Mouse (Mus musculus): ENCODE results near the gene Lbr. TPM values are rescaled to one million over a fixed set of nuclear protein-coding genes. Genes with fewer than 3 reads are reported as not detected.

Lbr gene
- polyA plus RNA-seq, 1 experiment from 2014 or later: 137 TPM

DNA sequence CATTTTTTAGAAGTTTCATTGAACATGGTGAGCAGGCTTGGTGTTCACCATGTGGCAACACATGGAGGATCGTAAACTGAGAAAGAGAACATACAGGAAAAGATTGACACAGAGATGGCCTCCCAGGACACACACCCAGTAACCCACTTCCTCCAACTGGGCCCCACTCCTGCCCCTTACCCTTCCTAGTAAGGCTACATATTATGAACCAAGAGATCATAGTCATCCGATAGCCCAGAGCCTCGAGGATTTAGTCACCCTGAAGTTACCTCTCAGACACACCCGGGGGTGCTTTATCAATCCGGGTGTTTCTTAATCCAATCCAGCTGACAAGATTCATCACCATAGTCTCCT is 23.0 kb upstream of the Lbr start:
- Histone ChIP-seq H3K4me2 (no peak overlapping the region), H3K27me3 (no peaks in the 10 kb centered on the region), H3K4me1 (peaks cover 9% of the 10 kb centered on the region), H3K9me3 (no peaks in the 10 kb centered on the region), H3K9ac (no peak overlapping the region), H3K27ac (no peak overlapping the region), H3K4me3 (no peak overlapping the region), H3K36me3 (no peaks in the 10 kb centered on the region)
- ATAC-seq (ENCODE audit: borderline replicate concordance, extremely low read depth, low FRiP score, low TSS enrichment): no peak
- WGBS: 65% methylated on average over 5 of the region's 5 CpGs

DNA sequence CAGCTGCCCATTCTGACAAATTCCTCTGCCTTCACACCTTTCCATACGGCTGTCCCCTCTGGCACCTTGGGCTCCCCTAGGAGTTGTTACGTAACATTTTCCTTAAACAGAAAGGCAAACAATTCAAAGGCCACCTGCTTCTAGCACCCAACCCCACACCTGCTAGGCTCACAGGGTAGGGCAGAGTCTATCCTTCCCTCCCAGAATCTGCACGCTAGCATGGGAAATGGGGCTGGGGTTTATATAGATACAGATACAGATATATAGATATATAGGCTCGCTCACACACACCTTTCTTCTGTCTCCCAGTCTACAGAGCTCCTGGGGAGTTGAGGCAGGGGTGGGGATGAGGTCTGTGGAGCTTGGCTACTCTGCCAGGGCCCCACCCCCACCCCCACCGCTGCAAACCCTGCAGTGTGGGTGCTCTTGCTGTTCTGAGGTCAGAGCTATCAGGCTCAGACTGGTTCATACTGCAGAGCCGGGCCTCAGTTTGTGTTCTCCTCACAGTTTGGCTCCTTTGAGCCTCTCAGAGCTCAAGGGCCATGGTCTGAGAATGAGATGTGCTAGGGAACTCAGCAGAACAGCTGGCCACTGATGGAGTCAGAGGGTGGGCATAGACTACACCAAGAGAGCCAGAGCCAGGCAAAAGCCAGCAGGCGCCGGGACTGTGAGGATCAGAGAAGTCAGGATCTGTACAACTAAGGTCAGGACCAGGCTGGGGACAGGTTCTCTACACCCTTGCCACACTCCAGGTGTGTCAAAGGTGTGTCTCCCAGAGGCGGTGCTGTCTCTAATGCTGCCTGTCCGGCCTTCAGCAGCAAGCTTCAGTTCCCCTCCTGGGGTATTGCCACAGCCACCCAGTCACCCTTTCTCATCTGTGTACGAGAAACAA is 22.4 kb upstream of the Lbr start:
- no peaks in the 10 kb centered on the region for H3K36me3 ChIP-seq
- peaks cover 15% of the 10 kb centered on the region for H3K4me1 ChIP-seq
- H3K9ac ChIP-seq: no peak overlapping the region
- 0 out of 2 replicates have a peak, but pooled peaks have one; percentile 6 for ATAC-seq (ENCODE audit: borderline replicate concordance, extremely low read depth, low FRiP score, low TSS enrichment)
- H3K27me3 ChIP-seq: no peaks in the 10 kb centered on the region
- H3K27ac ChIP-seq: peak overlapping the region; percentile 39; the same call in 1 of the 2 replicates
- H3K4me3 ChIP-seq: no peak overlapping the region
- H3K9me3 ChIP-seq: no peaks in the 10 kb centered on the region
- 64% methylated on average over 11 of the region's 11 CpGs for WGBS
- H3K4me2 ChIP-seq: no peak overlapping the region

DNA sequence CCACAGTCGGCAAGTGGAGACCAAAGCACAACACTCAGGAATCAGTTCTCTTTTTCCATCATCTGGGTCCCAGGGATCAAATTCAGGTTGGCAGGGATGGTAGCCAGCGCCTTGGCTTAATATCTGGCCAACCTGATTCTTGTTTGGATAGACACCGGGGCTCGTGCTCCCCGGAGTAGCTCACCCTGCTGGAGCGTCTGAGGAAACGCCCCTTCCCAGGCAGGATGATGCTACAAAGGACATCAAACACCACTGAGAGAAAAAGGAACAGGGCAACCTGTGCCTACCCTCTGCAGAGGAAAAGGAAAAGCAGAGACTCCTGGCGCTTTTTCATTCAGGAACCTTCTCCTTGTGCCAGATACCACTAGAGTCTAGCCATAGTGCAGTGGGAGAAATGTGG is 20.6 kb upstream of the Lbr start:
- no peak for ATAC-seq (ENCODE audit: borderline replicate concordance, extremely low read depth, low FRiP score, low TSS enrichment)
- no peaks in the 10 kb centered on the region for H3K9me3 ChIP-seq
- peaks cover 16% of the 10 kb centered on the region for H3K4me1 ChIP-seq
- H3K4me3 ChIP-seq: no peak overlapping the region
- no peak overlapping the region for H3K4me2 ChIP-seq
- no peaks in the 10 kb centered on the region for H3K27me3 ChIP-seq
- no peaks in the 10 kb centered on the region for H3K36me3 ChIP-seq
- no peak overlapping the region for H3K9ac ChIP-seq
- 29% methylated on average over 8 of the region's 8 CpGs for WGBS
- no peak overlapping the region for H3K27ac ChIP-seq

DNA sequence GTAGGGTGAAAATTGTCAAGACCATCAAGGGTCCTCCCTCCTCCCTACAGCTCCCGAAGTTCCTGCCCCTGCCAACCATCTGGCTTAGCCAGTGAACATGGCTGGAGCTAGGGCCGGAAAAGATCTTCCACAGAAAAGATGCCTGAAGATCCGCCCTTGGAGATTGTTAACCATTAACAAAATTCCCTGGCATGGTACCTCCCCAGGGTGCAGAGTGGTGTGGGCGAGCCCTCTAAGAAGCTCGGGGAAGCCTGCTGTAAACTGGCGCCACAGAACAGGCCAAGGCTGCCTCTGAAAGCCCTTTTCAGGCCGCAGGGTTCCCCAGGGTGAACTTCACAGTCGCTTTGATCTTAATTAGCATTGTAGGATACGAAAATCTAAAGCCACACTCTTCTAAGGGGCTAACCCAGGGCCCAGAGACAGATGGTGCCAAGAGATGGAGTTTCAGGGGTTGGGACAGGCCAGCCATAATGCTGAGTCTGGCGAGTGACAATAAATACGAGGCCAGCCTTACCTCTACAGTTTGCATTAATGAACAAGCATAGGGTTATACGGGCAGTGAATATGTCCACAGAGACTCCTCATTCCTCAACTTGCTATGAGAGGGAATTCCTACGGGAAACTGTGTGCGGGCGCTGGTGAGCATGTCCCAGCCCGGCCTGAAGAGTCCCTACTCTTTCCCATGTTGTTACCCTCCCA is 20.0 kb upstream of the Lbr start:
- 56% methylated on average over 16 of the region's 16 CpGs for WGBS
- Histone ChIP-seq H3K4me3 (no peak overlapping the region), H3K9ac (no peak overlapping the region), H3K27ac (no peak overlapping the region), H3K4me2 (no peak overlapping the region), H3K27me3 (no peaks in the 10 kb centered on the region), H3K4me1 (peaks cover 16% of the 10 kb centered on the region), H3K9me3 (no peaks in the 10 kb centered on the region), H3K36me3 (no peaks in the 10 kb centered on the region)
- no peak for ATAC-seq (ENCODE audit: borderline replicate concordance, extremely low read depth, low FRiP score, low TSS enrichment)

DNA sequence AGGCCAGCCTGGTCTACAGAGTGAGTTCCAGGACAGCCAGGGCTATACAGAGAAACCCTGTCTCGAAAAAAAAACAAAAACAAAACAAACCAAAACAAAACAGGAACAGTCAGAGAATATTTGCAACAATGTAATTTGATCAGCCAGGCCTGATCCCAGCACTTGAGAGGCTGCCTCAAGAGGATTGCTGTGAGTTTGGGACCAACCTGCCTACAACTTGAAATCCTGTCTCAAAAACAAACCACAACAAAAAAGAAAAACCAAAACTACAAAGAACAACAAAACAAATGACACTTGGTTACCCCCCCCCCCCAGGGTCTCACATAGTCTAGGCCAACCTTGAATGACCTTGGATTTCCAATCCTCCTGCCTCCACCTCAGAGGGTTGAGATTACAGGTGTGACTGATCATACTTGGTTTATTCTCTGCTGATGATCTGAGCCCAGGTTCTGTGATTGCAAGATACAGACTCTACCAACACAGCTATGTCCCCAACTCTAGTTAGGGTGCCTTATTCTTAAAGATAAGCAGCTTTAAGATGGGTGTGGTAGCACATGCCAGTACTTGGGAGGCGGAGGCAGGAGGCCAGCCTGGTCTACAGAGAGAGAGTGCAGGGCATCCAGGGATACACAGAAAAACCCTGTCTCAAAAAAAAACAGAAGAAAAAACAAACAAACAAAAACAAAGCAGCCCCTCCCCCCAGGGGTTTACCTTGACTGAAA is 18.5 kb upstream of the Lbr start:
- H3K9me3 ChIP-seq: no peaks in the 10 kb centered on the region
- no peak overlapping the region for H3K4me2 ChIP-seq
- WGBS: 72% methylated on average over 2 of the region's 2 CpGs
- H3K36me3 ChIP-seq: no peaks in the 10 kb centered on the region
- no peak for ATAC-seq (ENCODE audit: borderline replicate concordance, extremely low read depth, low FRiP score, low TSS enrichment)
- H3K27ac ChIP-seq: peak overlapping the region; percentile 66; the same call in 1 of the 2 replicates
- no peak overlapping the region for H3K9ac ChIP-seq
- no peaks in the 10 kb centered on the region for H3K27me3 ChIP-seq
- H3K4me3 ChIP-seq: no peak overlapping the region
- H3K4me1 ChIP-seq: peaks cover 16% of the 10 kb centered on the region

DNA sequence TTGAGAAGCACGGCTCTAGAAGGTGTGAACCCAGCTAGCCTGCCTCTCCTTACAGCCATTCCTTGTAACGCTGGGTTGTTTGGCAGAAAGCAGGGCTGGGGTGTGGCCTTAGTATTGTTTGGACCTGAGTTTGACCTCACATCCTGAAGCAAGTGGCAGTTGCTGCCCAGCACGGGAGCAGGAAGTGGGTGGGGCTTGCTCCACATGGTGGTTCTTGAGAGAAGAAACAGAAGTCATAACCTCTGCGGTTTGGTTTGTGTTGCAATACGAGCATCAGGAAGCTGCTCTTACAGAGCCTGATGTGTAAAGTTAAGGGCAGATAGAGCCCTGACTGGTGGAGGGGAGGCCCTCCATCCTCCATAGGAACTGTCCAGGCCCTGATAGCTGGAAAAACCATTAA is 17.8 kb upstream of the Lbr start:
- peak; percentile 77; the same call in 1 of the 2 replicates for ATAC-seq (ENCODE audit: borderline replicate concordance, extremely low read depth, low FRiP score, low TSS enrichment)
- Histone ChIP-seq H3K27me3 (no peaks in the 10 kb centered on the region), H3K9me3 (no peaks in the 10 kb centered on the region), H3K27ac (peak overlapping the region; percentile 66), H3K9ac (no peak overlapping the region), H3K36me3 (no peaks in the 10 kb centered on the region), H3K4me2 (peak overlapping the region; percentile 18; the same call in 1 of the 2 replicates), H3K4me1 (peaks cover 16% of the 10 kb centered on the region), H3K4me3 (no peak overlapping the region)
- 5% methylated on average over 5 of the region's 5 CpGs for WGBS

DNA sequence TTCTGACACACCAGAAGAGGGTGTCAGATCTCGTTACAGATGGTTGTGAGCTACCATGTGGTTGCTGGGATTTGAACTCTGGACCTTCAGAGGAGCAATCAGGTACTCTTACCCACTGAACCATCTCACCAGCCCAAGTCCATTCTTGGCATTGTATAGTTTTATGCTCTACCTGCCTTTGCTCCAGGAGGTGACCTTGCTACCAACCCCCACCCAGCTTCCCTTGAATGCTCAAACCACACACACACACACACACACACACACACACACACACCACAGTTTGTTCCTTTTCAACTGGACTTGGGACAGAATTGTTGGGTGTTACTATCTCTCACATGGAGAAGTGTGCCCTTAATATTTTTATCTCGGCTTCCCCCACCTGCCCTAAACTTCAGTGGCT is 13.5 kb upstream of the Lbr start:
- 79% methylated on average over 2 of the region's 2 CpGs for WGBS
- no peak overlapping the region for H3K9ac ChIP-seq
- no peaks in the 10 kb centered on the region for H3K36me3 ChIP-seq
- H3K4me2 ChIP-seq: no peak overlapping the region
- ATAC-seq (ENCODE audit: borderline replicate concordance, extremely low read depth, low FRiP score, low TSS enrichment): no peak
- H3K27me3 ChIP-seq: no peaks in the 10 kb centered on the region
- H3K4me1 ChIP-seq: peaks cover 28% of the 10 kb centered on the region
- no peak overlapping the region for H3K27ac ChIP-seq
- no peak overlapping the region for H3K4me3 ChIP-seq
- H3K9me3 ChIP-seq: no peaks in the 10 kb centered on the region

DNA sequence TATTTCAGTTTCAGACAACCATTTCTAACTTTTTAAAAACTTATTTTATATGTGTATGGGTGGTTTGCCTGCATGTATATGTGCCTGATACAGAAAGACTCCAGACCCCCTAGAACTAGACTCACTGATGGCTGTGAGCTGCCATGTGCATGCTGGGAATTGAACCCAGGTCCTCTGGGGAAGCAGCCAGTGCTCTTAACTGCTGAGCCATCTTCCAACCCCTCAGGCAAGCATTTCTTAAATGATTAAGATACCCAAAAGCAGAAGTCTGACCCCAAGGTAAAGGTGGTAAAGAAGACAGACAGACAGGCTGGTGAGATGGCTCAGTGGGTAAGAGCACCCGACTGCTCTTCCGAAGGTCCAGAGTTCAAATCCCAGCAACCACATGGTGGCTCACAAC is 12.0 kb upstream of the Lbr start:
- WGBS: 90% methylated on average over 2 of the region's 2 CpGs
- Histone ChIP-seq H3K9ac (no peak overlapping the region), H3K36me3 (no peaks in the 10 kb centered on the region), H3K4me1 (peaks cover 17% of the 10 kb centered on the region), H3K27ac (no peak overlapping the region), H3K4me3 (no peak overlapping the region), H3K4me2 (no peak overlapping the region), H3K9me3 (no peaks in the 10 kb centered on the region), H3K27me3 (no peaks in the 10 kb centered on the region)
- ATAC-seq (ENCODE audit: borderline replicate concordance, extremely low read depth, low FRiP score, low TSS enrichment): no peak

DNA sequence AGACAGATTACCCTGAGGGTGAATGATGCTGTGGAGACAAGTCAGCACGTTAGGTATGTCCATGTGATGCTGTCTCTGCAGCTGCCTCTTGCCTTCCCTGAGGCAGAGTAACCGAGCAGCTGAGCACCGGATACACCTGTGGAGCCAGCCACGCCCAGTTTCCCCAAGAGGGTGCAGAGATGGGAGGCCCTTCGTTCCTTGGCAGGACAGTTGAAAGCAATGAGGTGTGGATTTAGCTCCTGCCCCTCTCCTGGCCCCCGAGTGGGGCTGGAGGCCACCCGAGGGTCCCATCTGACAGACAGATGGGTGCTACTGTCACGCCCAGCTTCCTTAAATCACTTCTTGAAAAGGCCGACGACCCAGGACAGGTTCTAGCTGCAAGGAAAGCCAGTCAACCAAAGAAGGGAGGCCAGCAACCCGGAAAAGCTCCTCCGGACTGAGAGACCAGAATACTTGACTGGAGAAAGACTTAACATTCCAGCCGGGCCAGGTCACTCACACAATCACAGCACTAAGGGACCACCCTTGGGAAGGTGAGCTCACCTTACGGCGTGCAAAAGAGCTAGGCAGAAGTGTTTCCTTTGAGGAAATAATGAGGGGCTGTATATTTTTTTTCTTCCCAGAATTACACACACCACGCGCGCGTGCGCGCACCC is 10.4 kb upstream of the Lbr start:
- no peaks in the 10 kb centered on the region for H3K27me3 ChIP-seq
- peak overlapping the region; percentile 89 for H3K27ac ChIP-seq
- H3K4me3 ChIP-seq: peak overlapping the region; percentile 23
- no peaks in the 10 kb centered on the region for H3K36me3 ChIP-seq
- H3K9me3 ChIP-seq: no peaks in the 10 kb centered on the region
- WGBS: 5% methylated on average over 20 of the region's 21 CpGs
- peak overlapping the region; percentile 29; the same call in 1 of the 2 replicates for H3K9ac ChIP-seq
- peaks cover 17% of the 10 kb centered on the region for H3K4me1 ChIP-seq
- peak; percentile 79 for ATAC-seq (ENCODE audit: borderline replicate concordance, extremely low read depth, low FRiP score, low TSS enrichment)
- peak overlapping the region; percentile 57 for H3K4me2 ChIP-seq

DNA sequence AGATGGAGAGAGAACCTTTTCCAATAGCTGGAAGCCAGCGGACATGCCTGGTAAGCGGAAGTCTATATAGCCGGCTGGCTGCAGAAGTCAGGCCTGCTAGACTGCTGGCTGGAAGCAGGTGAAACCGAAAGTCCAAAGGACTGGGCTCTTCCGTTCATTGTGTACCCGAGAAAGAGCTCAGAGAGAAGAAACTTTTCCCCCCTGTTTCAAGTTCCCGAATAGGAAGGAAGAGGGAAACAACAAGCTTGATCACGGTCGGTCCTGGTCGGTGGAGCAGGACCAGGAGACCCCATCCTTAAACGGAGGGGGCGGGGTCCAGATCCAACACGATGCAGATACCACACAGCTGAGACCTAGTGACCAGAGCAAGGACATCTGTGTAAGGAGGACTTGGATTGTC is 9.6 kb upstream of the Lbr start:
- H3K9ac ChIP-seq: no peak overlapping the region
- no peak for ATAC-seq (ENCODE audit: borderline replicate concordance, extremely low read depth, low FRiP score, low TSS enrichment)
- H3K4me1 ChIP-seq: peaks cover 17% of the 10 kb centered on the region
- H3K36me3 ChIP-seq: no peaks in the 10 kb centered on the region
- peak overlapping the region; percentile 23 for H3K4me3 ChIP-seq
- H3K27ac ChIP-seq: peak overlapping the region; percentile 89
- no peaks in the 10 kb centered on the region for H3K27me3 ChIP-seq
- H3K9me3 ChIP-seq: no peaks in the 10 kb centered on the region
- 34% methylated on average over 13 of the region's 13 CpGs for WGBS
- peak overlapping the region; percentile 57 for H3K4me2 ChIP-seq

DNA sequence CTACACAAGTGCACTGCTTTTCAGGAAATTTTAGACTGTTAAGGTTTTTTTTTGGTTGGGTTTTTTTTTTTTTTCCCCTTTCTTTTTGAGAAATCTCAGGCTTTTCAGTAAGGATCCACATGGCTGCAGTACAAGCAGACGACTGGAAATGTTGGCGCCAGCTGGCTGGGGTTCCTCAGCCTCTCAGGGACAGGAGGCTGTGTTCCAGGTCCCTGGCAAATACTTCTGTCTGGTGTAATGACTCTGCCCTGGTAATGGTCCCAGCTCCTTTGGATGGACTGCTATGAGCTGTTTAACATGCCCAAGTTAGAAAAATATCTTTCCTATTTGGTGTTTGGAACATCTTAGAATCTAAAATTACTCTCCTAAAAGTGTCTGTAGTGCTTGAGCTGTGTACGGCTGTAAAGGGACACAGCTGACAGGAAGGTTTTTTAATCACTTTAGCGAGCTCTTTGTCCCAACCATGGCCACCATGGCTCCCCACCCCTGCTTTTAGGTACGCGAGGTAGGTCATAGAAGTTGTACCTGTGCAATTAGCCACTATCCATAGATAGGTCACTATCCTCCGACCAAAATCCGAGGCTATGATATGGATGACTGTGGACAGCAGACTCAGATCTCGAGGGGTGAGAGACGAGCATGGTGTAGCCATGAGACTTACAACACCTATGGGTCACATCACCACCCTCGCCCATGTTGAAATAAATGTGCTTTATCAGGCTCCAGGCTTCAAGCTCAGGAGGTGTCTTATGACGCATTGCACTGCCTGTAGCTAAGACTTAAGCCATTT is 8.9 kb upstream of the Lbr start:
- H3K9ac ChIP-seq: no peak overlapping the region
- H3K4me1 ChIP-seq: peaks cover 17% of the 10 kb centered on the region
- no peaks in the 10 kb centered on the region for H3K9me3 ChIP-seq
- 62% methylated on average over 12 of the region's 12 CpGs for WGBS
- H3K27ac ChIP-seq: peak overlapping the region; percentile 89; the same call in 1 of the 2 replicates
- no peaks in the 10 kb centered on the region for H3K36me3 ChIP-seq
- ATAC-seq (ENCODE audit: borderline replicate concordance, extremely low read depth, low FRiP score, low TSS enrichment): no peak
- no peak overlapping the region for H3K4me3 ChIP-seq
- H3K4me2 ChIP-seq: peak overlapping the region; percentile 57
- H3K27me3 ChIP-seq: no peaks in the 10 kb centered on the region
